Mouse (Mus musculus) liver, embryonic 14.5 days (tissue): ENCODE data around the gene Nans. TPM values are rescaled to one million over a fixed set of nuclear protein-coding genes. Genes with fewer than 3 reads are reported as not detected.

Experiments used
- ATAC-seq: fragments of 200-750 bp; cut with Nextera tagmentation; 2 replicates; pipeline ENCODE4 v1.8.0; 2017; ENCODE audit warnings: moderate number of reproducible peaks, mild to moderate bottlenecking, moderate library complexity; ENCODE audit not compliant: insufficient read depth
- DNase-seq, 3 experiments: peaks; one replicate each; pipeline ENCODE4 v3.0.0-alpha.2; 2012 to 2013; ENCODE audit warnings: low read depth in 3 of 3, low spot score in 3 of 3
- H3K27ac ChIP-seq: fragments of 300-500 bp; sonication (generic); 2 replicates; pipeline ENCODE4 v1.5.1; 2014; ENCODE audit warnings: moderate library complexity, mild to moderate bottlenecking, control low read depth, inconsistent platforms
- H3K27me3 ChIP-seq: fragments of 300-500 bp; sonication (generic); 2 replicates; pipeline ENCODE4 v1.6.1; 2014; ENCODE audit warnings: mild to moderate bottlenecking, low read length, moderate library complexity; ENCODE audit not compliant: control insufficient read depth, insufficient read depth
- H3K36me3 ChIP-seq: fragments of 300-500 bp; sonication (generic); replicated peaks from 2 replicates; pipeline ENCODE4 v1.6.1; 2014; ENCODE audit warnings: low read depth; ENCODE audit not compliant: control insufficient read depth, insufficient read depth
- H3K4me1 ChIP-seq, 2 experiments: fragments of 200-500 bp in 1 of 2; fragments of 300-500 bp in 1 of 2; sonication (generic) in 1 of 2; replicated peaks; 2 replicates each; pipeline ENCODE4 v1.6.1; 2012 to 2014; ENCODE audit warnings: antibody characterized with exemption in 1 of 2, inconsistent platforms in 1 of 2, low read length in 1 of 2; ENCODE audit not compliant: control insufficient read depth in 2 of 2, insufficient read depth in 2 of 2
- H3K4me2 ChIP-seq: fragments of 300-500 bp; sonication (generic); 2 replicates; pipeline ENCODE4 v1.6.1; 2014; ENCODE audit warnings: low read depth, mild to moderate bottlenecking, control low read depth, moderate library complexity
- H3K4me3 ChIP-seq, 2 experiments: fragments of 200-500 bp in 1 of 2; fragments of 300-500 bp in 1 of 2; sonication (generic) in 1 of 2; 2 replicates each; pipeline ENCODE4 v1.5.1; 2012 to 2014; ENCODE audit warnings: low read depth in 2 of 2, low read length in 2 of 2, mild to moderate bottlenecking in 2 of 2, control low read depth in 1 of 2, inconsistent platforms in 1 of 2, moderate library complexity in 1 of 2; ENCODE audit not compliant: insufficient read depth in 1 of 2
- H3K9ac ChIP-seq: fragments of 300-500 bp; sonication (generic); replicated peaks from 2 replicates; pipeline ENCODE4 v1.6.1; 2014; ENCODE audit warnings: mild to moderate bottlenecking, control low read depth, moderate library complexity
- H3K9me3 ChIP-seq: fragments of 300-500 bp; sonication (generic); 2 replicates; pipeline ENCODE4 v1.6.1; 2016; ENCODE audit warnings: low read length, mixed read lengths; ENCODE audit not compliant: control insufficient read depth
- CTCF ChIP-seq: IDR thresholded peaks from 2 replicates; pipeline ENCODE4 v1.5.1; 2016; ENCODE audit warnings: antibody characterized with exemption, low read depth, control low read depth
- EP300 ChIP-seq: IDR thresholded peaks from 2 replicates; pipeline ENCODE4 v1.6.1; 2016; ENCODE audit warnings: antibody characterized with exemption, low read depth
- WGBS: fragments of 180-500 bp; shearing (Covaris S2); extraction: QIAGEN DNeasy Blood & Tissue Kit; methylation state at CpG from one replicate; pipeline ENCODE4 v1.1.7; 2014; ENCODE audit not compliant: insufficient replicate concordance; 5-methylcytosine and 5-hydroxymethylcytosine counted together
- polyA plus RNA-seq, 2 experiments: library from polyadenylated mRNA; depleted of rRNA in 1 of 2; stranded (reverse) in 1 of 2; unstranded in 1 of 2; fragments of >200 nt; fragmentation: Nextera tagmentation in 1 of 2; extraction: Ambion mirVana in 1 of 2; gene quantifications; 2 replicates each; pipeline versions ENCODE4 v1.2.1 to v1.2.3; 2012 to 2014

Gene Nans
- polyA plus RNA-seq, 2 experiments, result 32.9 to 51.8 TPM

- Histone ChIP-seq H3K4me3 (peak within 1 kb of the TSS; percentile 67), H3K9ac (peak within 1 kb of the TSS; percentile 46), H3K27ac (0 out of 2 replicates have a peak within 1 kb of the TSS, but pooled peaks have one; percentile 15), H3K27me3 (peaks cover 29% of the 10 kb centered on the region), H3K4me1 (peaks cover 0 to 9% of the 10 kb centered on the region in 2 experiments; a peak in 2 of 4 replicates), H3K9me3 (no peaks in the 10 kb centered on the region), H3K36me3 (no peaks in the 10 kb centered on the region), H3K4me2 (peak within 1 kb of the TSS; percentile 76)
- DNase-seq, result peak in 2 of 3 experiments; percentile 30 to 43
- peak; percentile 69 for ATAC-seq
- WGBS, result under 1% methylated on average over 46 of the region's 46 CpGs
- TF ChIP-seq EP300, result no peak
- TF ChIP-seq CTCF, result peak; percentile 58
Observed at GRCm38 (mm10) chr4:46535840-46536361, 46.9 kb downstream of the Nans start, which contains the start of gene Trim14. Trim14 (minus strand) TSS chr4:46536141.

- H3K4me2 ChIP-seq, result no peak overlapping the region
- peaks cover 0 to 6% of the 10 kb centered on the region in 2 experiments; a peak in 2 of 4 replicates for H3K4me1 ChIP-seq
- ATAC-seq (no peak), DNase-seq (no peak)
- H3K27me3 ChIP-seq, result peaks cover 26% of the 10 kb centered on the region
- no peaks in the 10 kb centered on the region for H3K9me3 ChIP-seq
- H3K9ac ChIP-seq, result no peak overlapping the region
- TF ChIP-seq CTCF (no peak), EP300 (no peak)
- no peak overlapping the region for H3K27ac ChIP-seq
- WGBS, result 63% methylated on average over 9 of the region's 9 CpGs
- no peaks in the 10 kb centered on the region for H3K36me3 ChIP-seq
- no peak overlapping the region for H3K4me3 ChIP-seq
Observed at GRCm38 (mm10) chr4:46539167-46539566, 50.1 kb downstream of the Nans start.

GRCm38 (mm10) chr4:46541707-46542106 lies 52.7 kb downstream of the Nans start:
- Histone ChIP-seq H3K27ac (no peak overlapping the region), H3K4me2 (no peak overlapping the region), H3K9ac (no peak overlapping the region), H3K9me3 (no peaks in the 10 kb centered on the region), H3K27me3 (peaks cover 2% of the 10 kb centered on the region; the same call in 1 of the 2 replicates), H3K4me3 (no peak overlapping the region), H3K36me3 (no peaks in the 10 kb centered on the region), H3K4me1 (no peaks in the 10 kb centered on the region)
- ATAC-seq (no peak), DNase-seq (no peak)
- TF ChIP-seq CTCF (no peak), EP300 (no peak)
- WGBS, result 53% methylated on average over 9 of the region's 9 CpGs

- H3K36me3 ChIP-seq, result no peaks in the 10 kb centered on the region
- no peaks in the 10 kb centered on the region for H3K4me1 ChIP-seq
- no peaks in the 10 kb centered on the region for H3K27me3 ChIP-seq
- WGBS, result 74% methylated on average over 13 of the region's 13 CpGs
- no peak overlapping the region for H3K9ac ChIP-seq
- no peak overlapping the region for H3K4me2 ChIP-seq
- no peaks in the 10 kb centered on the region for H3K9me3 ChIP-seq
- DNase-seq (no peak), ATAC-seq (no peak)
- TF ChIP-seq CTCF, result no peak
- no peak for TF ChIP-seq EP300
- no peak overlapping the region for H3K4me3 ChIP-seq
- no peak overlapping the region for H3K27ac ChIP-seq
Observed at GRCm38 (mm10) chr4:46543366-46544050, 54.5 kb downstream of the Nans start.

GRCm38 (mm10) chr4:46544313-46544712 lies 55.3 kb downstream of the Nans start:
- ATAC-seq (no peak), DNase-seq (no peak)
- H3K9ac ChIP-seq, result no peak overlapping the region
- WGBS, result 0% methylated on average over 1 of the region's 1 CpGs
- no peak overlapping the region for H3K4me2 ChIP-seq
- TF ChIP-seq CTCF, result peak; percentile 62
- no peak for TF ChIP-seq EP300
- no peaks in the 10 kb centered on the region for H3K36me3 ChIP-seq
- H3K27me3 ChIP-seq, result no peaks in the 10 kb centered on the region
- H3K9me3 ChIP-seq, result no peaks in the 10 kb centered on the region
- H3K4me1 ChIP-seq, result no peaks in the 10 kb centered on the region
- no peak overlapping the region for H3K4me3 ChIP-seq
- H3K27ac ChIP-seq, result no peak overlapping the region
